Mouse (Mus musculus) midbrain, embryonic 11.5 days (tissue): ENCODE measurements around the gene Fgg. TPM values are rescaled to one million over a fixed set of nuclear protein-coding genes. Genes with fewer than 3 reads are reported as not detected.
A peak's percentile ranks its signal among the peaks of the same experiment; 100 is the strongest.

Experiments
- ATAC-seq: fragments of 200-750 bp; cut with Nextera tagmentation; 2 replicates; pipeline ENCODE4 v1.8.0; 2017; ENCODE audit warnings: moderate TSS enrichment, moderate library complexity; ENCODE audit not compliant: low FRiP score
- DNase-seq: peaks from one replicate; pipeline ENCODE4 v3.0.0; 2015; ENCODE audit warnings: low spot score; ENCODE audit errors: missing footprints
- H3K27ac ChIP-seq: fragments of 300-500 bp; sonication (generic); 2 replicates; pipeline ENCODE4 v1.5.1; 2014; ENCODE audit warnings: low read depth, low read length
- H3K27me3 ChIP-seq: fragments of 300-500 bp; sonication (generic); 2 replicates; pipeline ENCODE4 v1.6.1; 2014; ENCODE audit warnings: mild to moderate bottlenecking, low read length, moderate library complexity, mixed read lengths; ENCODE audit not compliant: control insufficient read depth, insufficient read depth
- H3K36me3 ChIP-seq: fragments of 300-500 bp; sonication (generic); 2 replicates; pipeline ENCODE4 v1.6.1; 2014; ENCODE audit warnings: mild to moderate bottlenecking, low read length, moderate library complexity, mixed read lengths; ENCODE audit not compliant: control insufficient read depth, insufficient read depth
- H3K4me1 ChIP-seq: fragments of 300-500 bp; sonication (generic); 2 replicates; pipeline ENCODE4 v1.6.1; 2014; ENCODE audit warnings: low read length; ENCODE audit not compliant: control insufficient read depth, insufficient read depth
- H3K4me2 ChIP-seq: fragments of 300-500 bp; sonication (generic); 2 replicates; pipeline ENCODE4 v1.6.1; 2014; ENCODE audit warnings: mild to moderate bottlenecking, moderate library complexity
- H3K4me3 ChIP-seq: fragments of 300-500 bp; sonication (generic); 2 replicates; pipeline ENCODE4 v1.5.1; 2014; ENCODE audit warnings: low read depth, low read length
- H3K9ac ChIP-seq: fragments of 300-500 bp; sonication (generic); 2 replicates; pipeline ENCODE4 v1.6.1; 2014; ENCODE audit warnings: low read length
- H3K9me3 ChIP-seq: fragments of 300-500 bp; sonication (generic); 2 replicates; pipeline ENCODE4 v1.6.1; 2016; ENCODE audit warnings: low read length; ENCODE audit not compliant: control insufficient read depth
- WGBS: fragments of 180-500 bp; shearing (Covaris S2); extraction: QIAGEN DNeasy Blood & Tissue Kit; methylation state at CpG from one replicate; pipeline ENCODE4 v1.1.7; 2014; 5-methylcytosine and 5-hydroxymethylcytosine counted together
- polyA plus RNA-seq: library from polyadenylated mRNA; unstranded; fragments of >200 nt; fragmentation: Nextera tagmentation; extraction: Ambion mirVana; gene quantifications from 2 replicates; pipeline ENCODE4 v1.2.1, GENCODE M21; 2014

The Fgg gene
- polyA plus RNA-seq, 1 experiment from 2014 or later = not detected

DNA sequence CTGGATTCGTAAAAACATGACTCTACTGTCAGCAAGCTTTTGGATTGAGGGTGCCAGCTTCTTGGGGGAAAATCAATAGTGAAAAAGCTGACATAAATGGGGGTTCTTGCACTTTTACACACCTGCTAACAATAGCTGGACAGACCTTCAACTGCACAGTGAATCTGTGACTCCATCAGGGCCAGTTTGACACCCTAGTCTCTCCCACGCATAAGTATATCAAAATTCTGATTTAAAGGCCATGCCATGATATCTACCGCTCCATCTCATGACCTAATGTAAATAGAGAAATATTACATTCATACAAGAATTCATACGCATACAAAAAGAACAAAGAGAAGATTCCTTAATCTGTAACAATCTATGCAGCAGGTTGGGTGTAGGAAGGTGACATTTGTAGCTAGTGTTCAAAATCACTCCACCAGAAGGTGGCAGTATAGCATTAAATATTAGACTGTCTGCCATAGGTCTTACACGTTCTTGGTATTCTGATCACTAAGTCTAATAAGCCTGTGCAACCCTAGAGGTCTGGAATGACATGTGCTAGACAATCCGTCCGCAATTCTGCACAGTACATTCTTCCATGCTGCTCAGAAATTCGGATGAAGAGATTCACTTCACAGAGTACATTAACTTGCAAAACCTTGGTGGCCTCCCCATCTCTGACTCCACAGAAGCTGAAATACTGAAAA, 8.6 kb upstream of the Fgg start:
- no peaks in the 10 kb centered on the region for H3K36me3 ChIP-seq
- H3K27ac ChIP-seq = no peak overlapping the region
- H3K4me1 ChIP-seq = peaks cover 6% of the 10 kb centered on the region; the same call in 1 of the 2 replicates
- H3K9ac ChIP-seq = no peak overlapping the region
- 32% methylated on average over 8 of the region's 8 CpGs for WGBS
- H3K4me2 ChIP-seq = no peak overlapping the region
- no peaks in the 10 kb centered on the region for H3K27me3 ChIP-seq
- DNase-seq (peak; percentile 96), ATAC-seq (peak; percentile 86)
- H3K9me3 ChIP-seq = no peaks in the 10 kb centered on the region
- H3K4me3 ChIP-seq = no peak overlapping the region

- DNase-seq = peak; percentile 77
- Histone ChIP-seq H3K9ac (no peak overlapping the region), H3K36me3 (no peaks in the 10 kb centered on the region), H3K9me3 (no peaks in the 10 kb centered on the region), H3K27ac (no peak overlapping the region), H3K4me3 (no peak overlapping the region), H3K27me3 (no peaks in the 10 kb centered on the region), H3K4me2 (no peak overlapping the region), H3K4me1 (peaks cover 5% of the 10 kb centered on the region; the same call in 1 of the 2 replicates)
- ATAC-seq = no peak
- WGBS = 83% methylated on average over 9 of the region's 9 CpGs
These were observed 7.5 kb upstream of the Fgg start for GRCm38 (mm10) chr3:82999995-83000394.

- Histone ChIP-seq H3K27ac (no peak overlapping the region), H3K4me1 (no peaks in the 10 kb centered on the region), H3K4me3 (no peak overlapping the region), H3K27me3 (no peaks in the 10 kb centered on the region), H3K4me2 (no peak overlapping the region), H3K36me3 (no peaks in the 10 kb centered on the region), H3K9ac (no peak overlapping the region), H3K9me3 (no peaks in the 10 kb centered on the region)
- 2% methylated on average over 2 of the region's 2 CpGs for WGBS
- DNase-seq = peak; percentile 90
- no peak for ATAC-seq
These were observed 5.3 kb upstream of the Fgg start for GRCm38 (mm10) chr3:83002191-83002590.

- ATAC-seq = no peak
- no peaks in the 10 kb centered on the region for H3K9me3 ChIP-seq
- H3K9ac ChIP-seq = no peak overlapping the region
- WGBS = 94% methylated on average over 8 of the region's 8 CpGs
- no peak for DNase-seq
- no peak overlapping the region for H3K27ac ChIP-seq
- no peak overlapping the region for H3K4me2 ChIP-seq
- H3K27me3 ChIP-seq = no peaks in the 10 kb centered on the region
- H3K4me1 ChIP-seq = no peaks in the 10 kb centered on the region
- no peaks in the 10 kb centered on the region for H3K36me3 ChIP-seq
- H3K4me3 ChIP-seq = no peak overlapping the region
These were observed 4.5 kb upstream of the Fgg start for GRCm38 (mm10) chr3:83003068-83003467.

- no peak overlapping the region for H3K4me2 ChIP-seq
- ATAC-seq = no peak
- no peaks in the 10 kb centered on the region for H3K9me3 ChIP-seq
- DNase-seq = no peak
- no peaks in the 10 kb centered on the region for H3K4me1 ChIP-seq
- no peaks in the 10 kb centered on the region for H3K36me3 ChIP-seq
- H3K27me3 ChIP-seq = no peaks in the 10 kb centered on the region
- H3K9ac ChIP-seq = no peak overlapping the region
- 88% methylated on average over 7 of the region's 7 CpGs for WGBS
- H3K27ac ChIP-seq = no peak overlapping the region
- H3K4me3 ChIP-seq = no peak overlapping the region
These were observed 2.7 kb upstream of the Fgg start for GRCm38 (mm10) chr3:83004801-83005200.

DNA sequence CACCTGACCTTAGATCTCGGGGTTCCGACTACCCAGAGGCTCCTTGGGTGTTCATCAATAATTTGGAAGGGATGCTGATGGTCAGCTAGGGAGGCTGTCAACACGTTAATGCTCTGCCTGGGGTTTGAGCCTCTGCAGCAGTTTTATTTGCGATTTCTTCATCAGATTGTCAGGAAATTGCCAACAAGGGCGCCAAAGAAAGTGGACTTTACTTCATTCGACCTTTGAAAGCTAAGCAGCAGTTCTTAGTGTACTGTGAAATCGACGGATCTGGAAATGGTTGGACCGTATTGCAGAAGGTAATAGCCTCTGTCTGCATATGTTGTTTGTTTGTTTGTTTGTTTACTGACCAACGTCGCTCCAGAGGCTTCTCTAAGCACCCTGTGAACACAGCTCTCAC, 2.8 kb downstream of the Fgg start:
- Histone ChIP-seq H3K36me3 (no peaks in the 10 kb centered on the region), H3K4me3 (no peak overlapping the region), H3K27ac (no peak overlapping the region), H3K9ac (no peak overlapping the region), H3K9me3 (no peaks in the 10 kb centered on the region), H3K27me3 (no peaks in the 10 kb centered on the region), H3K4me1 (no peaks in the 10 kb centered on the region), H3K4me2 (no peak overlapping the region)
- ATAC-seq = no peak
- peak; percentile 23 for DNase-seq
- WGBS = 83% methylated on average over 11 of the region's 11 CpGs

DNA sequence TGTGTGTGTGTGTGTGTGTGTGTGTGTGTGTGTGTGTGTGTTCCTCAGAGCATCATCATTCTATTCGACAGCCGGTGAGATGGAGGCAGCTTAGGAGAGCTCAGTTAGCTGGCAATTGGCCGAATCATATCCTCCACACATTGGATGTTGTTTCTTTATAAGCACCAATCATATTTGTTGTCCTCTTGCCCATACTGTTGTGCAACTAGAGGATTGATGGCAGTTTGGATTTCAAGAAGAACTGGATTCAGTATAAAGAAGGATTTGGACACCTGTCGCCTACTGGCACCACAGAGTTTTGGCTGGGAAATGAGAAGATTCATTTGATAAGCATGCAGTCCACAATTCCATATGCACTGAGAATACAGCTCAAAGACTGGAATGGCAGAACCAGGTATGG, 3.6 kb downstream of the Fgg start:
- H3K27ac ChIP-seq = no peak overlapping the region
- 93% methylated on average over 4 of the region's 4 CpGs for WGBS

GRCm38 (mm10) chr3:83011565-83011964, 4.0 kb downstream of the Fgg start:
- no peak for DNase-seq

More for the DNA sequence above, 3.6 kb downstream of the Fgg start:
- no peak overlapping the region for H3K9ac ChIP-seq
- no peak overlapping the region for H3K4me2 ChIP-seq
- H3K4me3 ChIP-seq = no peak overlapping the region
- ATAC-seq = no peak
- H3K9me3 ChIP-seq = no peaks in the 10 kb centered on the region
- no peaks in the 10 kb centered on the region for H3K36me3 ChIP-seq
- H3K4me1 ChIP-seq = no peaks in the 10 kb centered on the region
- H3K27me3 ChIP-seq = no peaks in the 10 kb centered on the region
- DNase-seq = no peak

GRCm38 (mm10) chr3:83012636-83013035, 5.1 kb downstream of the Fgg start:
- H3K4me2 ChIP-seq = no peak overlapping the region
- no peak for DNase-seq
- H3K9ac ChIP-seq = no peak overlapping the region
- H3K36me3 ChIP-seq = no peaks in the 10 kb centered on the region
- ATAC-seq = no peak
- no peaks in the 10 kb centered on the region for H3K9me3 ChIP-seq
- 94% methylated on average over 19 of the region's 19 CpGs for WGBS
- H3K4me1 ChIP-seq = no peaks in the 10 kb centered on the region
- no peaks in the 10 kb centered on the region for H3K27me3 ChIP-seq
- H3K27ac ChIP-seq = no peak overlapping the region
- H3K4me3 ChIP-seq = no peak overlapping the region

More at GRCm38 (mm10) chr3:83011565-83011964, 4.0 kb downstream of the Fgg start:
- Histone ChIP-seq H3K27me3 (no peaks in the 10 kb centered on the region), H3K4me2 (no peak overlapping the region), H3K9me3 (no peaks in the 10 kb centered on the region), H3K4me1 (no peaks in the 10 kb centered on the region), H3K9ac (no peak overlapping the region), H3K36me3 (no peaks in the 10 kb centered on the region), H3K4me3 (no peak overlapping the region), H3K27ac (no peak overlapping the region)
- WGBS = 79% methylated on average over 4 of the region's 4 CpGs
- ATAC-seq = no peak
